Comparison of ENCODE assay signal across 8 mouse cellular contexts in the genomic region with DNA sequence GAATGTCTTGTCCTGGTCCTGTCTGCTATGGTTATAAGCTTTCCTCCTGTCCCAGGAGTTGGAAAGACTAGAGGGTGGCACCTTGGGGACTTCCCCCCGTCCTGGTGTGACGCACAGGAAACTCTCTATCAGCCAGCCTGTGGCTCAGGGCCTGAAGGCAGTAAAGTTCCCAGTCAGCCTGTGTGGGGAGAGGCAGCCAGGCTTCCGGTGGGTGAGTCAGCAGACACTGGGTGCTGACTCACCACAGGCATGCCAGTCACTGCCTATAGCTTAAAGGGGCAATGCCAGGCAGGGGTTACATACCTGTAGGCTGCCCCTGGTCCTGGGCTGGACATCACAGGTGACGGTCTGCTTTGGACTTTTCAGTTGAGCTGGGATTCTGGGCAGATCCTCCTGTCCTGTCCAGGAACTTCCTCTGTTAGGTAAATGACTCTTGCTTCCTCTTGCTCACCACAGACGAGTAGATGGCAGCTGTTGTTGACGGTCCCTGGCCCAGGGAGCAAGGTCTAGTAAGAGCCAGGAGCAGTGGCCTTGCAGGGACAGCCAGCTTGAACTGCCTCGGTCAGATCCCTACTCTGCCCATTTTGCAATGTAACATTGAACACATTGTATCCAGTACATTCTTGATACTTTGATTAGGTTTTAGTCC. TPM values are rescaled to one million over a fixed set of nuclear protein-coding genes. Genes with fewer than 3 reads are reported as not detected.
DNase-seq lines count a peak whose midpoint lies in the region; ATAC-seq and TF ChIP-seq lines count a peak whose summit lies in the region.

No protein-coding gene starts in this region.

- H3K4me3 ChIP-seq in heart, adult 2 months, result no peak overlapping the region
- no peak overlapping the region for H3K4me3 ChIP-seq in kidney, postnatal 0 days (replicated peaks; ENCODE audit: low read depth, low read length)
- H3K4me3 ChIP-seq in lung, embryonic 15.5 days, result no peak overlapping the region

- H3K36me3 ChIP-seq in heart, adult 2 months (ENCODE audit: control insufficient read depth, insufficient read depth, low read length), result peaks cover 3% of the 10 kb centered on the region; the same call in 1 of the 2 replicates
- H3K36me3 ChIP-seq in kidney, postnatal 0 days (ENCODE audit: insufficient read depth, low read length), result no peaks in the 10 kb centered on the region
- H3K36me3 ChIP-seq in lung, embryonic 15.5 days, result no peaks in the 10 kb centered on the region

- H3K79me2 ChIP-seq in heart, adult 2 months (replicated peaks; ENCODE audit: control insufficient read depth, insufficient read depth, low read length), result peaks cover 10% of the 10 kb centered on the region

- H3K9ac ChIP-seq in heart, adult 2 months (ENCODE audit: low read depth, low read length), result no peak overlapping the region
- H3K9ac ChIP-seq in kidney, postnatal 0 days (ENCODE audit: low read depth, low read length), result 0 out of 2 replicates have a peak overlapping the region, but pooled peaks have one; percentile 18
- no peak overlapping the region for H3K9ac ChIP-seq in lung, embryonic 15.5 days

- 0 out of 2 replicates have a peak, but pooled peaks have one; percentile 34 for TF ChIP-seq EP300 in heart, adult 2 months (IDR thresholded peaks at IDR 0.05; ENCODE audit: insufficient read depth, low read depth, low read length)

- H3K4me2 ChIP-seq in kidney, postnatal 0 days (ENCODE audit: low read length), result peak overlapping the region; percentile 34
- H3K4me2 ChIP-seq in lung, embryonic 15.5 days, result peak overlapping the region; percentile 10; the same call in 1 of the 2 replicates

- H3K27me3 ChIP-seq in heart, adult 2 months (ENCODE audit: control insufficient read depth, insufficient read depth, low read length), result no peaks in the 10 kb centered on the region
- H3K27me3 ChIP-seq in kidney, postnatal 0 days (ENCODE audit: insufficient read depth, low read length), result no peaks in the 10 kb centered on the region
- no peaks in the 10 kb centered on the region for H3K27me3 ChIP-seq in lung, embryonic 15.5 days

- no peaks in the 10 kb centered on the region for H3K9me3 ChIP-seq in kidney, postnatal 0 days (replicated peaks; ENCODE audit: low read length)
- H3K9me3 ChIP-seq in lung, embryonic 15.5 days, result no peaks in the 10 kb centered on the region

- 12% methylated on average over 7 of the region's 7 CpGs for WGBS in heart, adult 2 months
- 37% methylated on average over 7 of the region's 7 CpGs for WGBS in kidney, postnatal 0 days
- WGBS in lung, embryonic 15.5 days, result 64% methylated on average over 7 of the region's 7 CpGs

- H3K27ac ChIP-seq in heart, adult 2 months, result peak overlapping the region; percentile 72
- peak overlapping the region; percentile 60 for H3K27ac ChIP-seq in kidney, postnatal 0 days
- H3K27ac ChIP-seq in lung, embryonic 15.5 days, result no peak overlapping the region

- peak; percentile 45 for DNase-seq in layer of hippocampus, adult 11-12 months (ENCODE audit: low spot score)
- no peak for DNase-seq in layer of hippocampus, postnatal 10 days (ENCODE audit: low spot score in 2 of 2)
- peak; percentile 84 for DNase-seq in brain, adult 2 months (ENCODE audit: low read depth, low spot score)
- peak; percentile 74 to 85 for DNase-seq in heart, adult 2 months
- DNase-seq in kidney, postnatal 0 days (ENCODE audit: low spot score), result peak; percentile 71
- DNase-seq in spleen, postnatal 14 days (ENCODE audit: low spot score in 2 of 2), result peak; percentile 56 to 68
- DNase-seq in cerebellum, postnatal 14 days, result no peak

- TF ChIP-seq CTCF in heart, adult 2 months (IDR thresholded peaks at IDR 0.05), result no peak
- no peak for TF ChIP-seq CTCF in kidney, postnatal 0 days (IDR thresholded peaks at IDR 0.05; ENCODE audit: low read depth)

- intact Hi-C loops in heart, adult 2 months (cut with DNase I), result loop anchor here (10.0 kb wide), 1 partner anchor 239 kb away; a partner anchor contains a TSS

- no peak for TF ChIP-seq POLR2A in heart, adult 2 months (IDR thresholded peaks at IDR 0.05; ENCODE audit: insufficient read depth, low read depth, low read length)

- peaks cover 42% of the 10 kb centered on the region for H3K4me1 ChIP-seq in heart, adult 2 months (ENCODE audit: control insufficient read depth, insufficient read depth, low read length)
- peaks cover 62% of the 10 kb centered on the region for H3K4me1 ChIP-seq in kidney, postnatal 0 days (replicated peaks; ENCODE audit: insufficient read depth, low read length)
- peaks cover 64% of the 10 kb centered on the region for H3K4me1 ChIP-seq in lung, embryonic 15.5 days

- ATAC-seq in kidney, postnatal 0 days (replicated peaks; ENCODE audit: low FRiP score, low read depth), result peak; percentile 46
- ATAC-seq in lung, embryonic 15.5 days (ENCODE audit: borderline replicate concordance, extremely low read depth, low FRiP score, low TSS enrichment), result no peak

RNA-seq across cellular contexts. Expression of a gene that starts 3.6 kb away (rescaled TPM):
- total RNA-seq in layer of hippocampus, postnatal 10 days (2021), result 10 to 100 TPM; 15.9 to 16.6 TPM
- total RNA-seq in heart, adult 2 months (2021), result 10 to 100 TPM; 71.1 to 79.3 TPM
- 56.5 and 56.7 TPM in 2 replicates for polyA plus RNA-seq in heart, adult 2 months (2012; rRNA removed)
- polyA plus RNA-seq in kidney, postnatal 0 days (2015; fragmentation: Nextera tagmentation; extraction: Ambion mirVana), result 83.5 and 90.1 TPM in 2 replicates
- 109 and 115 TPM in 2 replicates for polyA plus RNA-seq in lung, embryonic 15.5 days (2015; fragmentation: Nextera tagmentation; extraction: Ambion mirVana)

RNA-seq across cellular contexts. Expression of a gene that starts 20.9 kb away (rescaled TPM):
- 10 to 100 TPM; 13.3 to 16.8 TPM for total RNA-seq in layer of hippocampus, postnatal 10 days (2021)
- 10 to 100 TPM; 11.4 to 13.4 TPM for total RNA-seq in heart, adult 2 months (2021)
- 15.6 and 20.0 TPM in 2 replicates for polyA plus RNA-seq in heart, adult 2 months (2012; rRNA removed)
- 20.7 and 21.1 TPM in 2 replicates for polyA plus RNA-seq in kidney, postnatal 0 days (2015; fragmentation: Nextera tagmentation; extraction: Ambion mirVana)
- polyA plus RNA-seq in lung, embryonic 15.5 days (2015; fragmentation: Nextera tagmentation; extraction: Ambion mirVana), result 21.3 and 26.6 TPM in 2 replicates

RNA-seq across cellular contexts. Expression of a gene that starts 56.4 kb away (rescaled TPM):
- 10 to 100 TPM; 22.9 to 25.5 TPM for total RNA-seq in layer of hippocampus, postnatal 10 days (2021)
- total RNA-seq in heart, adult 2 months (2021), result 10 to 100 TPM; 28.3 to 31.4 TPM
- polyA plus RNA-seq in heart, adult 2 months (2012; rRNA removed), result 59.6 and 66.7 TPM in 2 replicates
- polyA plus RNA-seq in kidney, postnatal 0 days (2015; fragmentation: Nextera tagmentation; extraction: Ambion mirVana), result 55.9 and 57.8 TPM in 2 replicates
- polyA plus RNA-seq in lung, embryonic 15.5 days (2015; fragmentation: Nextera tagmentation; extraction: Ambion mirVana), result 63.6 and 67.3 TPM in 2 replicates

Comparison
In these comparisons a context has a peak if more than half of its experiments do, and no peak if none do; other contexts are left out.
1. DNase-seq: peak in layer of hippocampus, adult 11-12 months (single experiment), brain, adult 2 months (single experiment), heart, adult 2 months (2 of 2), kidney, postnatal 0 days (single experiment) and spleen, postnatal 14 days (2 of 2); none in layer of hippocampus, postnatal 10 days (0 of 2) and cerebellum, postnatal 14 days (0 of 2).